Mouse (Mus musculus) left cerebral cortex, adult 9 months (tissue): ENCODE measurements around the gene Ran.

Experiments used
- DNase-seq, 2 experiments: peaks; one replicate each; pipeline ENCODE4 v3.0.0; 2022; ENCODE audit warnings: low spot score in 2 of 2

Gene Ran

DNA sequence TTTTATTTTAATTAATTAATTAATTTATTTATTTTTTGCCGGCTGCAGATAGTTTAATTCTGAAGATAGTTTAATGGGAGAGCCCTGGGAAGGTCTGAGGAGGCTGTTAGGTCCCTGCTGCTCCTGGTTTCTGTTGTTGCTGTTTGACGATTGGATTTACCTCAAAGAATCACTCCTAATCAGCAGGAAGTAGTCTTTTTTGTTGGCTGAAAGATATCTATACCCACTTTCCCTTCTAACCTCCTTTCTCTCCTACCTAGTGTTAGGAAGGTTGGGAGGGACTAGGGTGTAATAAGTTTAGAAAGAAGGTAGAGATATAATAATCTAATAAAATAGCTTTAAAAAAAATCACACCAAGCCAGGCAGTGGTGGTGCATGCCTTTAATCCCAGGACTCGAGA lies 4.8 kb upstream of the Ran start:
- DNase-seq: no peak

DNA sequence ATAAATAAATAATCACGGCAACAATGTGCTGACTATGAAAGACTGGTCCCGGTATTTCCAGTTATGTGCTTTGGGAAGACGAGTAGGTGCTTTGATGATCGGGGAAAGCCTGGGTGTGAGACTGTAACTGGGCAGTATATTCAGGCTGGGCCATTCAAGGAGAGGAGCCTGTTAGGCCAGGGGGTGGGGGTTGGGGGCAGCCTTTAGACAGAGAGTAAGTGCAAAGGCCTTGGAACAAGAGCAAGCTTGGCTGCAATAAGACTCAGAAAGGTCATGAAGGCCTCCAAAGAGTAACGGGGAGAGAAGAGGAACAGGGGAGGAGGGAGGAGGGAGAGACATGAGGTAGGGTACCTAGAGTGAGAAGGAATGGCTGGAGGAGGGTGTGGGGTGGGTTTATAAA lies 4.3 kb upstream of the Ran start:
- DNase-seq: no peak

DNA sequence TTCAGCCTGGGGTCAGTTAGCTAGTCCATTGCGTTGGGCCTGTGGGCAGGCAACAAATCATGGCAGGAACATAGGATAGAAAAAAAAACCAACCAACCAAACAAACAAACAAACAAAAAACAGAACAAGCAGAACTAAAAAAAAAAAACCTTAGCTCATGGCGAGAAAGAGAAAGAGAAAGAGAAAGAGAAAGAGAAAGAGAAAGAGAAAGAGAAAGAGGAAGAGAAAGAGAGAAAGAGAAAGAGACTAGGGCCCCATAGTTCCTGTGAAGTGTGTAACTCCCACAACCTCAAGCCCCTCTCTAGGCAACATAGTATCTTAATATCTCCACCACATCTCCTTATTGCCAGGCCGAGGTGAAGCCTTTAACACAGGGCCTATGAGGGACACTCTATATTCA lies 3.5 kb upstream of the Ran start:
- no peak for DNase-seq

- DNase-seq: no peak
Measured at GRCm38 (mm10) chr5:129018782-129019489, 933 bp upstream of the Ran start.

DNA sequence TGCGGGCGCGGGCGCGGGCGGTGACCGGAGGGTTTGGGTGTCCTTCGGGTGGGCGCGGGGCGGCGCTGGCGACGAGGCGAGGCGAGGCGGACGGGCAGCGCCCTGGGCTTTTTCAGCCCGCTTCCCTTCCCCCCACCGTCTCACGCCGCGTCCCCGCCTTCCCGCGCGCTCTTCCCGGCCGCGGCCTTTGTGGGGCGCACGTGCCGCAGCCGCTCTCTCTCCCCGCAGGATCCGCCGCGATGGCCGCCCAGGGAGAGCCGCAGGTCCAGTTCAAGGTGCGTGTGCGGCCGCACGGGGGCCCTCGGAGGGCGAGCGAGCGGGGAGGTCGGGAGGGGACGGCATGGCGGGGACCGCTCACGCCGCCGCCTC lies 415 bp downstream of the Ran start:
- no peak for DNase-seq

GRCm38 (mm10) chr5:129020731-129021130 lies 862 bp downstream of the Ran start:
- DNase-seq: no peak

DNA sequence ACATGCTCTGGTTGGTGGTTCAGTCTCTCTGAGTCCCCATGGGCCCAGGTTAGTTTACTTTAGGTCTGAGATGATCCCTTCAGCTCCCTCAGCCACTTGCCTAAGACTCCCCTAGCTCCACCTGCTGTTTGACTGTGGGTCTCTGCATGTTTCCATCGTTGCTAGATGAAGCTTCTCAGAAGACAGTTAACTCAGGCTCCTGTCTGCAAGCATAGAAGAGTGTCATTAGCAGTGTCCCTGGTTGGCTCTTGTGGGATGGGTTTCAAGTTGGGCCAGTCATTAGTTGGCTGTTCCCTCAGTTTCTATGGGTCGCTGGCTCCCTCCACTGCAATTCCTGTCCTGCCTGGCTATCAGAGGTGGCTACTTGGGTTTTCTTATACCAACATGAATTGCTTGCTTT lies 5.2 kb downstream of the Ran start:
- DNase-seq: no peak

DNA sequence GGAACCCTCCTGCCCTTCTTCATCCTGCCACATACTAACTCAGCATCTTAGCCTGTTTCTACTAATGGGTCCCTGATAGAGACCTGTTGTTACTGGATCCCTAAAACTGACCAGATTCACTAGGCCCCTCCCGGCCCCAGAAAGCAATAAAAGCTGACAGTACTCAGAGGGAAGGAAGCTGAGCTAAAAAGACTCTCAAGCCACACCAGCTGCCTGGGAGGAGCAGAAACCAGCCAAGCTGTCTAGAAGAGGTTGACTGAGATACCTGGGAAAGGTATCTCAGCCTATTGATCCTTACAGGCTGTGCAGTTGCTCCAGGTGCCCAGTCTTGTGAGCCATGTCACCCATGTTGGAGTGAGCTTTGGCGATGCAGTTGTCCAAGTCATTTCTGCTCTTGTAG lies 5.9 kb downstream of the Ran start:
- no peak for DNase-seq

DNA sequence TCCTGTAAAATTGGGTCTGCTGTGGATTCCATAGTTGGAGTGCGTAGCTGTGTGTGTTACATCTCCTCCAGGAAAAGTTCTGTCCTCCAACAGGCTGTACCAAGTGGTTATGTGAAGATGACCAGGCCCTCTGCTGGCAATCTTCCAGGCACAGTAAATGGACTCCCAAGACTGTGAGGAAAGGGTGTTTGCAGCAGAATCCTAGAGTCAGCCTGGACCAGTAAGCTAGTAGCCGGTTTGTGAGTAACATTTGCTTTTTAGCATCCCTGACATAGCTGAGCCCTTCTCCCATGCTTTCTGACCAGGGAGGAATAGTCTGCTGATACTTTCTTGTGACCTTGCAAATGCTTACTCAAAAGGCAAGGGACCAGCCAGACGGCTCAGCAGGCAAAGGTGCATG lies 6.3 kb downstream of the Ran start:
- no peak for DNase-seq

DNA sequence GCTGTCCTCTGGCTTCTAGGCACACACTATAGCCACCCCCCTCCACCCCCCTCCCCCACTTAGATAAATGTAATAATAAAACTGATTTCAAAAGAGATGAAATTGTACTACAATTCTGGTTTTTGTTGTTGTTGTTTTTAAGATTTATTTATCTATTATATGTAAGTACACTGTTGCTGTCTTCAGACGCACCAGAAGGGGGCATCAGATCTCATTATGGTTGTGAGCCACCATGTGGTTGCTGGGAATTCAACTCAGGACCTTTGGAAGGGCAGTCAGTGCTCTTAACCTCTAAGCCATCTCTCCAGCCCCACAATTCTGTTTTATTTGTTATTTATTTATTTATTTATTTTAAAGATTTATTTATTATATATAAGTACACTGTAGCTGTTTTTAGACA lies 6.8 kb downstream of the Ran start:
- DNase-seq: no peak

DNA sequence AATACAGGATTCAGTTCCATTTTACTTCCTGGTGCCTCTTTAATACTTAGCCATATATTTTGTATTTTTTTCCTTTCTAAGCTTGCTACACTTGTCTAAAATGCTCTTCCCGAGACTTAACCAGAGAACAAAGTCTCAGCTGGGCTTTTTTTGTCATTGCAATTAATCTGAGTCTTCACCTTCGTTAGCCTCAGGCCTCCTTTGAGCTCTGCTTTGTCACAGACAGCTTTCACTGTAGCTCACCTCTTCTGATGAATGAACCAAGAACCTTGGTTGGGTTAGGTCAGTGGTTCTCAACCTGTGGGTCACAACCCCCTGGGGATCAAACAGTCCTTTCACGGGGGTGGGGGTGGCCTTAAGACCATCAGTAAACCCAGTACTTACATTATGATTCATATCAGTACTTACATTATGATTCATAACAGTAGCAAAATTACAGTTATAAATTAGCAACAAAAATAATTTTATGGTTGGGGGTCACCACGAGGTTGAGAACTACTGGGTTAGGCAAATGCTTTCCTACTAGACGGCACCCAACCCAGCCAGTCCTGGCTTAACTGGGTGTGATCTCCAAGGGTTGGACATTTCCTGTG lies 9.4 kb downstream of the Ran start:
- DNase-seq: no peak

GRCm38 (mm10) chr5:129036678-129037077 lies 16.8 kb downstream of the Ran start:
- no peak for DNase-seq

DNA sequence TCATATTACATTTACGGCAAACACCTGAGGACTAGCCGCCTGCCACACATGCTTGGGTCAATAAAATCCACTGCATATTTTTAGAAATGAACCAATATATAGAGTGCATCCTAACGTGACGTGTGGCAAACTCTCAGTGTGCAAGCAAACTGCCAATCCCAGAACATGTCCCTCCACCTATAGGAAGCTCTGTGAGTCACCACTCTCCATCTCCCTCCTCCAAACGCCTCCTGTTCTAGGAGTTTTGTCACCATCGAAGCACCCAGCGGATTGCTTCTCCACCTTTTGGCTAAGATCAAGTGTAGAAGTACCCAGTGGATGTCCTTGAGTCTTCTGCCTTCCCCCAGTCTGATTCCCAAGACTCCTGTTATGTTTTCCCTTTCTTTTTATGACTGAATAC lies 17.9 kb downstream of the Ran start:
- DNase-seq: no peak

GRCm38 (mm10) chr5:129045641-129046580 lies 26.0 kb downstream of the Ran start:
- no peak for DNase-seq

GRCm38 (mm10) chr5:129049372-129049771 lies 29.5 kb downstream of the Ran start:
- peak in 1 of 2 experiments; percentile 74 for DNase-seq

GRCm38 (mm10) chr5:129051910-129052309 lies 32.0 kb downstream of the Ran start:
- DNase-seq: no peak

- DNase-seq: no peak
Measured at GRCm38 (mm10) chr5:129052636-129053355, 32.9 kb downstream of the Ran start.

DNA sequence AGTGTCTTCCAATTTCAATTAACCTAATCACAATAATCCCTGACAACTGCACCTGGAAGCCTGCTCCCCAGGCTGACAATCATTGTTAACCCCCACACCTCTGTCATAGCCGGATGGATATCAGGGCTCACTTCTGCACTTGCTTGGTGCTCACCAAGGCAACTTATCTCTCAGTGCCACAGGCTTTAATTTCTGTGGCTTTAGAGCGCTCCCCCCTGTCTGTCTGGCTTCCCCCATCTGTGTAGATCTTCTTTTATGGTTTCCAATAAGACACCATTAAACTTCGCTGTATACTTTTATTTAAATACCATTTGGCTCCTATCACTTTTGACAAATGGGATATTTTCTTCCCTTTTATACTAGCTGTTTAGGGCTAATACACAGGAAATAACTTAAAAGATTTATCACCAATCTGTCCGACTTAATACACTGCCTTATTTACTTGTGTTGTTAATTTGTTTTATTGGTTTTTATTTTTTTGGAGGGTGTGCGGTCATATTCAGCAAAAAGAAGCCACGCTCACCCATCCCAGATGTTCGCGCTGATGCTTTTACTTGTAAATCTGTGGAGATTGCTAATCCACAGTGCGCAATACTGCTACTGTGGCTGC lies 34.9 kb downstream of the Ran start:
- no peak for DNase-seq

DNA sequence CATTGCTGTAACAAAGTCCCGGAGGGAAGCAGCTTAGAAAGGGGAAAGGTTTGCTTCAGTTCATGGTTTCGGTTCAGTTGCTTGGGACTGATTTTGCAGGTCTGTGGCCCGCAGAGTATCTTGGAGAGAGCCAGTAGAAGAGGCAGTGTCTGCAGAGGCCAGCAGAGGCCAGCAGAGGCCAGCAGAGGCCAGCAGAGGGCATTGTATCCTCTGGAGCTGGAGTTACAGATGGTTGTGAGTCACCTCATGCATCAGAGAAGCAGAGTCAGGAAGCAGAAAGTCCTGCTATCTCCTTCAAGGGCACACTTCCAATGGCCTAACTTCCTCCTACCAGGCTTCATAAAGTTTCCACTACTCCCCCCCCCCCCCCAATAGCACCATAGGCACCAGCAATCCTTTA lies 39.2 kb downstream of the Ran start:
- no peak for DNase-seq

GRCm38 (mm10) chr5:129061579-129061978 lies 41.7 kb downstream of the Ran start:
- DNase-seq: peak in 1 of 2 experiments; percentile 83

- peak in 1 of 2 experiments; percentile 84 for DNase-seq
Measured at GRCm38 (mm10) chr5:129063037-129063791, 43.3 kb downstream of the Ran start.
